Mouse (Mus musculus) thymus, postnatal 10 days (tissue): ENCODE data around the gene Slc24a2.

Source experiments
- DNase-seq, 2 experiments: peaks; one replicate each; pipeline ENCODE4 v3.0.0; 2021; ENCODE audit warnings: low spot score in 2 of 2

Gene Slc24a2

GRCm38 (mm10) chr4:87115726-87116125 is 114.6 kb downstream of the Slc24a2 start:
- DNase-seq, result no peak

GRCm38 (mm10) chr4:87109331-87110059 is 120.8 kb downstream of the Slc24a2 start:
- no peak for DNase-seq

- no peak for DNase-seq
Observed at GRCm38 (mm10) chr4:87100936-87101335, 129.3 kb downstream of the Slc24a2 start.

- DNase-seq, result no peak
Observed at GRCm38 (mm10) chr4:87096186-87096585, 134.1 kb downstream of the Slc24a2 start.

- DNase-seq, result no peak
Observed at GRCm38 (mm10) chr4:87093612-87094011, 136.7 kb downstream of the Slc24a2 start.

- no peak for DNase-seq
Observed at GRCm38 (mm10) chr4:87090841-87091240, 139.4 kb downstream of the Slc24a2 start.

- DNase-seq, result no peak
Observed at GRCm38 (mm10) chr4:87088713-87089112, 141.6 kb downstream of the Slc24a2 start.

- no peak for DNase-seq
Observed at GRCm38 (mm10) chr4:87087597-87087996, 142.7 kb downstream of the Slc24a2 start.

- no peak for DNase-seq
Observed at GRCm38 (mm10) chr4:87086933-87087577, 143.2 kb downstream of the Slc24a2 start.

- no peak for DNase-seq
Observed at GRCm38 (mm10) chr4:87081321-87081720, 149.0 kb downstream of the Slc24a2 start.

GRCm38 (mm10) chr4:87079305-87079704 is 151.0 kb downstream of the Slc24a2 start:
- DNase-seq, result no peak

- no peak for DNase-seq
Observed at GRCm38 (mm10) chr4:87078726-87079125, 151.6 kb downstream of the Slc24a2 start.

GRCm38 (mm10) chr4:87075761-87076160 is 154.5 kb downstream of the Slc24a2 start:
- no peak for DNase-seq

GRCm38 (mm10) chr4:87068121-87068520 is 162.2 kb downstream of the Slc24a2 start:
- no peak for DNase-seq

- DNase-seq, result no peak
Observed at GRCm38 (mm10) chr4:87065227-87065626, 165.1 kb downstream of the Slc24a2 start.

- DNase-seq, result no peak
Observed at GRCm38 (mm10) chr4:87064561-87064960, 165.7 kb downstream of the Slc24a2 start.

- no peak for DNase-seq
Observed at GRCm38 (mm10) chr4:87062771-87063253, 167.5 kb downstream of the Slc24a2 start.

- no peak for DNase-seq
Observed at GRCm38 (mm10) chr4:87061696-87062095, 168.6 kb downstream of the Slc24a2 start.

- no peak for DNase-seq
Observed at GRCm38 (mm10) chr4:87057572-87057971, 172.7 kb downstream of the Slc24a2 start.

GRCm38 (mm10) chr4:87055768-87056167 is 174.5 kb downstream of the Slc24a2 start:
- DNase-seq, result no peak

- no peak for DNase-seq
Observed at GRCm38 (mm10) chr4:87052881-87053280, 177.4 kb downstream of the Slc24a2 start.

- no peak for DNase-seq
Observed at GRCm38 (mm10) chr4:87049061-87049460, 181.2 kb downstream of the Slc24a2 start.

GRCm38 (mm10) chr4:87047131-87047530 is 183.1 kb downstream of the Slc24a2 start:
- DNase-seq, result no peak
